Mouse (Mus musculus): ENCODE measurements around the gene Bcar1. TPM values are rescaled to one million over a fixed set of nuclear protein-coding genes. Genes with fewer than 3 reads are reported as not detected.
A peak's percentile ranks its signal among the peaks of the same experiment; 100 is the strongest.

The Bcar1 gene
- polyA plus RNA-seq, 1 experiment, result 20.4 TPM

- Histone ChIP-seq H3K27ac (ENCODE audit: insufficient read depth, low read length) (no peak overlapping the region), H3K27me3 (ENCODE audit: control insufficient read depth, insufficient read depth, low read length) (no peaks in the 10 kb centered on the region), H3K36me3 (ENCODE audit: control insufficient read depth, insufficient read depth, low read length) (no peaks in the 10 kb centered on the region), H3K4me3 (ENCODE audit: extremely low read depth, insufficient read depth, insufficient read length) (no peak overlapping the region), H3K4me1 (ENCODE audit: control insufficient read depth, insufficient read depth, insufficient read length) (no peaks in the 10 kb centered on the region)
- no peak for TF ChIP-seq POLR2A (IDR thresholded peaks at IDR 0.05; ENCODE audit: low read depth, low read length)
- TF ChIP-seq CTCF (IDR thresholded peaks at IDR 0.05; ENCODE audit: extremely low read depth, insufficient read depth, insufficient read length, insufficient replicate concordance), result no peak
- WGBS, result 84% methylated on average over 11 of the region's 11 CpGs
- no peak for DNase-seq (ENCODE audit: low read depth in 1 of 2, low spot score in 2 of 2)
Measured at GRCm38 (mm10) chr8:111713291-111713690, 30.3 kb downstream of the Bcar1 start.

GRCm38 (mm10) chr8:111712588-111712987 is 31.0 kb downstream of the Bcar1 start:
- WGBS, result 63% methylated on average over 6 of the region's 6 CpGs
- Histone ChIP-seq H3K36me3 (ENCODE audit: control insufficient read depth, insufficient read depth, low read length) (no peaks in the 10 kb centered on the region), H3K4me1 (ENCODE audit: control insufficient read depth, insufficient read depth, insufficient read length) (no peaks in the 10 kb centered on the region), H3K27me3 (ENCODE audit: control insufficient read depth, insufficient read depth, low read length) (no peaks in the 10 kb centered on the region), H3K27ac (ENCODE audit: insufficient read depth, low read length) (no peak overlapping the region), H3K4me3 (ENCODE audit: extremely low read depth, insufficient read depth, insufficient read length) (no peak overlapping the region)
- peak; percentile 8 to 51 for DNase-seq (ENCODE audit: low read depth in 1 of 2, low spot score in 2 of 2)
- TF ChIP-seq CTCF (IDR thresholded peaks at IDR 0.05; ENCODE audit: extremely low read depth, insufficient read depth, insufficient read length, insufficient replicate concordance) (peak; percentile 77; the same call in 1 of the 2 replicates), POLR2A (IDR thresholded peaks at IDR 0.05; ENCODE audit: low read depth, low read length) (no peak)

GRCm38 (mm10) chr8:111712135-111712534 is 31.5 kb downstream of the Bcar1 start:
- Histone ChIP-seq H3K27me3 (ENCODE audit: control insufficient read depth, insufficient read depth, low read length) (no peaks in the 10 kb centered on the region), H3K4me3 (ENCODE audit: extremely low read depth, insufficient read depth, insufficient read length) (no peak overlapping the region), H3K27ac (ENCODE audit: insufficient read depth, low read length) (no peak overlapping the region), H3K4me1 (ENCODE audit: control insufficient read depth, insufficient read depth, insufficient read length) (no peaks in the 10 kb centered on the region), H3K36me3 (ENCODE audit: control insufficient read depth, insufficient read depth, low read length) (no peaks in the 10 kb centered on the region)
- WGBS, result 67% methylated on average over 9 of the region's 9 CpGs
- TF ChIP-seq CTCF (IDR thresholded peaks at IDR 0.05; ENCODE audit: extremely low read depth, insufficient read depth, insufficient read length, insufficient replicate concordance) (no peak), POLR2A (IDR thresholded peaks at IDR 0.05; ENCODE audit: low read depth, low read length) (no peak)
- no peak for DNase-seq (ENCODE audit: low read depth in 1 of 2, low spot score in 2 of 2)

- Histone ChIP-seq H3K4me3 (ENCODE audit: extremely low read depth, insufficient read depth, insufficient read length) (no peak overlapping the region), H3K27me3 (ENCODE audit: control insufficient read depth, insufficient read depth, low read length) (no peaks in the 10 kb centered on the region; the same call in 1 of the 2 replicates), H3K36me3 (ENCODE audit: control insufficient read depth, insufficient read depth, low read length) (no peaks in the 10 kb centered on the region), H3K4me1 (ENCODE audit: control insufficient read depth, insufficient read depth, insufficient read length) (no peaks in the 10 kb centered on the region), H3K27ac (ENCODE audit: insufficient read depth, low read length) (no peak overlapping the region)
- TF ChIP-seq CTCF (IDR thresholded peaks at IDR 0.05; ENCODE audit: extremely low read depth, insufficient read depth, insufficient read length, insufficient replicate concordance) (no peak), POLR2A (IDR thresholded peaks at IDR 0.05; ENCODE audit: low read depth, low read length) (no peak)
- 89% methylated on average over 20 of the region's 20 CpGs for WGBS
- no peak for DNase-seq (ENCODE audit: low read depth in 1 of 2, low spot score in 2 of 2)
Measured at GRCm38 (mm10) chr8:111710777-111711485, 32.7 kb downstream of the Bcar1 start.

- WGBS, result 87% methylated on average over 1 of the region's 1 CpGs
- H3K27me3 ChIP-seq (ENCODE audit: control insufficient read depth, insufficient read depth, low read length), result no peaks in the 10 kb centered on the region; the same call in 1 of the 2 replicates
- TF ChIP-seq CTCF (IDR thresholded peaks at IDR 0.05; ENCODE audit: extremely low read depth, insufficient read depth, insufficient read length, insufficient replicate concordance), result no peak
- TF ChIP-seq POLR2A (IDR thresholded peaks at IDR 0.05; ENCODE audit: low read depth, low read length), result no peak
- H3K27ac ChIP-seq (ENCODE audit: insufficient read depth, low read length), result no peak overlapping the region
- DNase-seq (ENCODE audit: low read depth in 1 of 2, low spot score in 2 of 2), result no peak
- no peaks in the 10 kb centered on the region for H3K4me1 ChIP-seq (ENCODE audit: control insufficient read depth, insufficient read depth, insufficient read length)
- no peaks in the 10 kb centered on the region for H3K36me3 ChIP-seq (ENCODE audit: control insufficient read depth, insufficient read depth, low read length)
- H3K4me3 ChIP-seq (ENCODE audit: extremely low read depth, insufficient read depth, insufficient read length), result no peak overlapping the region
Measured at GRCm38 (mm10) chr8:111709223-111709622, 34.4 kb downstream of the Bcar1 start.

GRCm38 (mm10) chr8:111708265-111708664 is 35.3 kb downstream of the Bcar1 start:
- WGBS, result 83% methylated on average over 6 of the region's 6 CpGs
- H3K27ac ChIP-seq (ENCODE audit: insufficient read depth, low read length), result no peak overlapping the region
- no peak for DNase-seq (ENCODE audit: low read depth in 1 of 2, low spot score in 2 of 2)
- no peaks in the 10 kb centered on the region; the same call in 1 of the 2 replicates for H3K27me3 ChIP-seq (ENCODE audit: control insufficient read depth, insufficient read depth, low read length)
- H3K4me3 ChIP-seq (ENCODE audit: extremely low read depth, insufficient read depth, insufficient read length), result no peak overlapping the region
- H3K4me1 ChIP-seq (ENCODE audit: control insufficient read depth, insufficient read depth, insufficient read length), result no peaks in the 10 kb centered on the region
- no peak for TF ChIP-seq POLR2A (IDR thresholded peaks at IDR 0.05; ENCODE audit: low read depth, low read length)
- TF ChIP-seq CTCF (IDR thresholded peaks at IDR 0.05; ENCODE audit: extremely low read depth, insufficient read depth, insufficient read length, insufficient replicate concordance), result no peak
- H3K36me3 ChIP-seq (ENCODE audit: control insufficient read depth, insufficient read depth, low read length), result no peaks in the 10 kb centered on the region

GRCm38 (mm10) chr8:111705699-111706098 is 37.9 kb downstream of the Bcar1 start:
- Histone ChIP-seq H3K27ac (ENCODE audit: insufficient read depth, low read length) (no peak overlapping the region), H3K4me3 (ENCODE audit: extremely low read depth, insufficient read depth, insufficient read length) (no peak overlapping the region), H3K27me3 (ENCODE audit: control insufficient read depth, insufficient read depth, low read length) (no peaks in the 10 kb centered on the region; the same call in 1 of the 2 replicates), H3K4me1 (ENCODE audit: control insufficient read depth, insufficient read depth, insufficient read length) (no peaks in the 10 kb centered on the region), H3K36me3 (ENCODE audit: control insufficient read depth, insufficient read depth, low read length) (no peaks in the 10 kb centered on the region)
- no peak for DNase-seq (ENCODE audit: low read depth in 1 of 2, low spot score in 2 of 2)
- TF ChIP-seq POLR2A (IDR thresholded peaks at IDR 0.05; ENCODE audit: low read depth, low read length), result no peak
- TF ChIP-seq CTCF (IDR thresholded peaks at IDR 0.05; ENCODE audit: extremely low read depth, insufficient read depth, insufficient read length, insufficient replicate concordance), result no peak
- WGBS, result 85% methylated on average over 5 of the region's 5 CpGs

Measured in spleen, adult 2 months (tissue).